Mouse (Mus musculus): ENCODE measurements around the gene Anks3. TPM values are rescaled to one million over a fixed set of nuclear protein-coding genes. Genes with fewer than 3 reads are reported as not detected.
A peak's percentile ranks its signal among the peaks of the same experiment; 100 is the strongest.

Gene Anks3
- total RNA-seq, 2 experiments from 2014 or later: 67.3 to 68.3 TPM

DNA sequence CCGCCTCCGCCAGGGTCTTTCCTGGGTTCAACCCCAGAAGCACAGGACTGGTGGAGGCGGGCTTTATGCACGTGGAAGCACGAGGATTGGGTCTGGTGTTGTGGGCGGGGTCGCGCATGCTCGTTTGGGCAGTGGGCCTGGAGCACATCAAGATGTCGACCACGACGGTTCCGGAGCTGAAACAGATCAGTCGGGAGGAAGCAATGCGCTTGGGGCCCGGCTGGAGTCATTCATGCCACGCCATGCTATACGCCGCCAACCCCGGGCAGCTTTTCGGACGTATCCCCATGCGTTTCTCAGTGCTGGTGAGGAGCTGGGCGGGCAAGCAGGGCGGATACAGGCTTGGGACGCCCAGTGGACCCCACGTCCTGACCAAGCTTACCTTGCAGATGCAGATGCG, 25.0 kb downstream of the Anks3 start:
- no peak for TF ChIP-seq CTCF (IDR thresholded peaks at IDR 0.05)
- intact Hi-C loops (cut with DNase I): no loop called here
- peak; percentile 94 for DNase-seq (ENCODE audit: extremely low spot score in 1 of 2, low spot score in 2 of 2)
- peak overlapping the region; percentile 77 for H3K4me3 ChIP-seq
- peak overlapping the region; percentile 96 for H3K27ac ChIP-seq

DNA sequence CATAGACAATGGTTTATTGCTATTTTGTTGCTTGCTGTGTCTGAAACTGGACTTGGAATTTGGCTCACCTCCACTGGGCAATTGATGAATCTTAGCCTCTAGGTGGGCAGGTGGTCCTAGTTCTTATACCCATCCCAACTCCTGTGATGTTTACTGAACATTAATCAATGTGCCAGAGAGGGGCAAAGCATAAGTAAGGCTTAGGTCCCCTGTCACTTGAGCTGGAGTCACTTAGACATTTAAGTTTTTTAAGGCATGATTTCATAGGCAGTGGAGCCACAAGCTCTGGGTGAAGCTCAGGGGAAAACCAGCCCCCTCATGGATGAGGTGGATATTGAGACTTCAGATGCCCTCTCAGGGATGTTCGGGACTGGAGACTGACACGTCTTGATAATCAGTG, 25.5 kb downstream of the Anks3 start, which contains the start of gene Nudt16l1:
TSS of gene Nudt16l1 (plus strand) at position 301 of the 400 bp plus-strand sequence.
- intact Hi-C loops (cut with DNase I): no loop called here
- peak within 1 kb of the TSS; percentile 77 for H3K4me3 ChIP-seq
- H3K27ac ChIP-seq: peak within 1 kb of the TSS; percentile 96
- no peak for DNase-seq (ENCODE audit: extremely low spot score in 1 of 2, low spot score in 2 of 2)
- TF ChIP-seq CTCF (IDR thresholded peaks at IDR 0.05): no peak; the same call in 1 of the 2 replicates

DNA sequence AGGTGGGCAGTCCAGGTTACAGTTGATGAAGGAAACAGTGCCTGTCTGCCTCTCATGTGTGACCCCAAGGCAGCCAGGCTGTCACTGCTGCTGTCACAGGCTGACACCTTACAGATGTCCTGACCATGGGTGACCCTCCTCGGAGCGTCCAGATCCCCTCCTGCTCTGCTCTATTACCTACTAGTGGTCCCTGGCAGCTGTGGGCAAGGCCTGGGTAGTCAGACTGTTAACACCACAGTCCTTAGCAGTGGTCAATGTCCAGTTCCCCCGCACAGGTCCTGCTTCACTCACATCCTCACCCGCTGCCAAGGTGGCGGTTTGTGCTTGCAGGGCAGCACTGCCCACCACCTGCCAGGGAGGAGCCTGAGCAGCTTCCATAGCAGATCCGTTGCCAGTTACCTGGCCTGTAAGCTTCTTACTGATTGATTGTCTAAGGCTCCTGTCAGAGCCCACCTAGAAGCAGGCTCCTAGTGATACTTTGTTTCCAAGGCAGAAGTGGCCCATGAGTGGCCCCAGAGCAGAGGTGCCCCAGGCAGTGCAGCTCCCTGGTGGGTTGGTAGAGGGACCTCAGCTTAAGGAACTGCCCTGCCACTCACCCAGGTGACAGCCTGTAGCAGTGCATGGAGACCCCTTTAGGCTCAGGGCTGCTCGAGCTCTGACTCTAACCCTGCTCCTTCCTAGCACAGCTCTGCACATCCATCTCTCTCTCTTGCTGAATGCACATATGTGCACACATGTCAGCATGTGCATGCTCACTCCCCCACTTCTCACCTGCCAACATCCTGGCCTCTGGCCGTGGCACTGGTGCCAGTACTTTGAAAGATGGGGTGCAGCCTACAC, 26.4 kb downstream of the Anks3 start:
- no peak for DNase-seq (ENCODE audit: extremely low spot score in 1 of 2, low spot score in 2 of 2)
- TF ChIP-seq CTCF (IDR thresholded peaks at IDR 0.05): no peak
- intact Hi-C loops (cut with DNase I): no loop called here
- H3K27ac ChIP-seq: peak overlapping the region; percentile 78; the same call in 1 of the 2 replicates
- H3K4me3 ChIP-seq: no peak overlapping the region

DNA sequence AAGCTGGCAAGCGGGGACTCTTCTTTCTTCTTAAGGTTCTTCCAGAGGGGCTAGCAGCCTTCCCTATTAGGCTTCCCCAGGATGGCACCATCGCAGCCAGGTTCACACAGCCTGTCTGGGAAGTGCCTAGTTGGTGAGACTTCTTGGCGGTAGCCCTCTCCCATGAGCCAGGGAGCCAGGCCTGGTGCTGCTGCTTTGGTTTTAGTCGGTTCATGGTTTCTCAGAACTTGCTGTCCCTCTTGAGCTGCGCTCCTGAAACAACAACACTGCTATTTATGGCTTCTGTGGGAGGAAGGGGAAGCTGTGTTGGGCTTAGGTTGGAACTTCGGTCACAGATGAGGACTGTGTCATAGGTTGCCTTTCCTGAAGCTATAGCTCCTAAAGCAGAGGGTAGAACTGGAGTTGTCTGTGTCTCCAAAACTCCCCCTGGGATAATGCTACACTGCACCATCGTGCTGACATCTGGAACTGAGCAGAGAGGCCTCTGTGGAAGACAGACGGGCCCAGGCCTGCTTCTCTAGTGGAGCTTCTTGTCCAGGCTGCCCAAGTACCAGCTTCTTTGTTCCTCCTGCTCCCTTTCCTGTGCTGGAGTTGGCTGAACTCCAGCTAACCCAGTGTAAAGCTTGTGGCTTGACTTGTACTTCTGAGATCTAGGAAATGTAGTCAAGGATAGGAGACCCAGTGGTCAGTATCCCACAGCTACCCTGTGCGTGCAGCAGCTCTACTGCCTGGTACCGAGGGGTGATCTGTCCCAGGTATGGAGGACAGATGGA, 27.9 kb downstream of the Anks3 start:
- no peak for TF ChIP-seq CTCF (IDR thresholded peaks at IDR 0.05)
- peak overlapping the region; percentile 78 for H3K27ac ChIP-seq

DNA sequence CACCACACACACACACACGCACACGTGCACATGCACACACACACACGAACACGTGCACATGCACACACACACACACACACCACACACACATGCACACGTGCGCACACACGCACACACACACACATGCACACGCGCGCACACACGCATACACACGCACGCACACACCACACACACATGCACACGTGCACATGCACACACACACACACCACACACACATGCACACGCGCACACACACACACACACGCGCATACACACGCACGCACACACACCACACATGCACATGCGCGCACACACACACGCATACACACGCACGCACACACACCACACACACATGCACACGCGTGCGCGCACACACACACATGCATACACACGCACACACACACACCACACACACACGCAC, 28.6 kb downstream of the Anks3 start:
- intact Hi-C loops (cut with DNase I): no loop called here
- no peak overlapping the region; the same call in 1 of the 2 replicates for H3K27ac ChIP-seq
- no peak overlapping the region for H3K4me3 ChIP-seq
- no peak for TF ChIP-seq CTCF (IDR thresholded peaks at IDR 0.05)
- no peak for DNase-seq (ENCODE audit: extremely low spot score in 1 of 2, low spot score in 2 of 2)

More for the DNA sequence above, 27.9 kb downstream of the Anks3 start:
- intact Hi-C loops (cut with DNase I): no loop called here
- no peak for DNase-seq (ENCODE audit: extremely low spot score in 1 of 2, low spot score in 2 of 2)
- no peak overlapping the region for H3K4me3 ChIP-seq

DNA sequence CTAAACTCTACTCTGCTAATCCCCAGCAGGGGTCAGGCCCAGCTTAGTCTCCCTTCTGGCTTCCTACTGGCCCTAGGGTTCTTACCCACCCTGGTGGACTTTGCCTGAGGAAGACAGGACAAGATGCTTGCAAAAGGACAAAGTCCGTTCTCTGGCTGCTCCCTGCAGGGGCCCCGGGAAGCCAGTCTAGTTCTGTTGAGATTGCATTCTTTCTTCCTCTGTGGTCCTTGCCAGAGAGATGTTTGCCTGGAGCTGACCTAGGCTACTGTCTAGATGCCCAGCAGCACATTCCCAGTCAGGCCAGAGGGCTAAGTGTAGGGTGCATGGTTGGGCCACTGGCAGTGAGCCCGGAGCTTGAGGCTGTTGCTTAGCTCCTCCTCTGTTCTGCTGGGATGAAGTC, 31.6 kb downstream of the Anks3 start:
- DNase-seq (ENCODE audit: extremely low spot score in 1 of 2, low spot score in 2 of 2): no peak
- intact Hi-C loops (cut with DNase I): no loop called here
- TF ChIP-seq CTCF (IDR thresholded peaks at IDR 0.05): no peak; the same call in 1 of the 2 replicates
- Histone ChIP-seq H3K27ac (peak overlapping the region; percentile 63; the same call in 1 of the 2 replicates), H3K4me3 (no peak overlapping the region)

DNA sequence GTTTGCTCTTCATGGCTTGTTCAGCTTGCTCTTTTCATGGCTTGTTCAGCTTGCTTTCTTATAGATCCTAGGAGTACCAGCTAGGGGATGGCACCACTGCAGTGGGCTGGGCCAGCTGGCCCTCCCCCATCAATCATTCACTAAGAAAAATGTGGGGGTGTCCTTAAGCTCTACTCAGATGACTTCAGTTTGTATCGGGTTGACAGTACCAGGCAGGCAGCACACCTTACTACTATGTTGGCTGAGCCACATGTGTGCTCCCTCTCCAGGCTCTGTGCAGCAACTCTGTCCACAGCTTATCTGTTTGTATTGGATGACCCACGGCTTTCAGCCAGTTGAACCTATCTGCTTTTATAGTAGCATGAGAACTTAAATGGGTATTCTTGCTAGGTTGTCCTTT, 35.5 kb downstream of the Anks3 start:
- Histone ChIP-seq H3K27ac (no peak overlapping the region), H3K4me3 (no peak overlapping the region)
- TF ChIP-seq CTCF (IDR thresholded peaks at IDR 0.05): no peak
- intact Hi-C loops (cut with DNase I): no loop called here
- DNase-seq (ENCODE audit: extremely low spot score in 1 of 2, low spot score in 2 of 2): no peak

DNA sequence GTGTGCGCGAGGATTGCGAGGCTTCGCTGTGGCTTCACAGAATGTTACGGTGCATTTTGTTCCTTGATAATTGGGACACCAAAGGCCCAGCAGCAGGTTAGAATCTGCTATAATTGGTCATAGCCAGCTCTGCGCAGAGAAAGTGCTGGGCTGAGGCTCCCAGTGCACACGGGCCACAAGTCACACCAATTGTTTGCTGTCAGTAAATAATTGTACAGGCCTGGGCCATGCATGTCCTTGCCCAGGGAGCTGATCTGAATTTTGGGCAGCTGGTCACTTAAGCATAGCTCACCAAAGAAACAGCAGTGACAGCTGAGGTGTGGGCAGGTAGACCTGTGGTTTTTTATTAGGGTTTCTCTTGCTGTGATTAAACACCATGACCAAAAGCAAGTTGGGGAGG, 36.0 kb downstream of the Anks3 start:
- intact Hi-C loops (cut with DNase I): no loop called here
- H3K27ac ChIP-seq: no peak overlapping the region

DNA sequence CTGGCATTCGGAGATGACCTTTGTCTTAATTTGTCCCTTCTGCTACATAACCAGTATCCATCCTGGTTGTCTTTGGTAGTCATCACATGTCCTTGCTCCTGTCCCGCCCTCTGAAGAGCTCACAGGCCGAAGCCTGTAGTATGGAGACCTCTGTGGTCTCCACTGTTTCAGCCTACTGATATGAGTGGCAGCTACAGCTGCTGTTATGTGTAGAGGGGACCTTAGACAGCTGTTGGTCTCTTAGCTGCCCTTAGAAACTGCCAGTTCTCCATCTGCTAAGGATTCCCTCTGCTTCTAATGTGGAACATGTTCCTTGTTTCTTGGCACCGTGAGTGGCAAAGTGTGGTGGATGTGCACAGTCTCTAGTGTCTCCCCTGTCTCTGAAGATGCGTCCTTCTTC, 40.0 kb downstream of the Anks3 start:
- intact Hi-C loops (cut with DNase I): no loop called here
- no peak overlapping the region for H3K4me3 ChIP-seq
- no peak for DNase-seq (ENCODE audit: extremely low spot score in 1 of 2, low spot score in 2 of 2)
- TF ChIP-seq CTCF (IDR thresholded peaks at IDR 0.05): no peak
- H3K27ac ChIP-seq: no peak overlapping the region

More for the DNA sequence above, 36.0 kb downstream of the Anks3 start:
- TF ChIP-seq CTCF (IDR thresholded peaks at IDR 0.05): no peak
- no peak overlapping the region for H3K4me3 ChIP-seq
- DNase-seq (ENCODE audit: extremely low spot score in 1 of 2, low spot score in 2 of 2): no peak

DNA sequence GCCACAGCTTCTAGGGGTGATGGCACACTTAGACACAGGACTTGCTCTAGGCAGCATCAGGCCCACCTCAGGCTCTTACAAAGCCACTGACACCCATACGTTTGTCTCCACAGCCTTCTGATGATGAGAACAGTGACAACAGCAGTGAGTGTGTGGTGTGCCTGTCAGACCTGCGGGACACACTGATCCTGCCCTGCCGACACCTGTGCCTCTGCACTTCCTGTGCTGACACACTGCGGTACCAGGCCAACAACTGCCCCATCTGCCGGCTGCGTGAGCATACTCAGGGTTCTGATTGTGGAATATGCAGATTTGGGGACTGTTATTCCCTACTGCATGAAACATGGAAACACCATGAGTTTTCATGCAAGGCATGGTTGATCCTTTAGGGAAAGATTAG, 41.5 kb downstream of the Anks3 start:
- Histone ChIP-seq H3K4me3 (no peak overlapping the region), H3K27ac (peak overlapping the region; percentile 38)
- no peak for DNase-seq (ENCODE audit: extremely low spot score in 1 of 2, low spot score in 2 of 2)
- no peak; the same call in 1 of the 2 replicates for TF ChIP-seq CTCF (IDR thresholded peaks at IDR 0.05)
- intact Hi-C loops (cut with DNase I): no loop called here

DNA sequence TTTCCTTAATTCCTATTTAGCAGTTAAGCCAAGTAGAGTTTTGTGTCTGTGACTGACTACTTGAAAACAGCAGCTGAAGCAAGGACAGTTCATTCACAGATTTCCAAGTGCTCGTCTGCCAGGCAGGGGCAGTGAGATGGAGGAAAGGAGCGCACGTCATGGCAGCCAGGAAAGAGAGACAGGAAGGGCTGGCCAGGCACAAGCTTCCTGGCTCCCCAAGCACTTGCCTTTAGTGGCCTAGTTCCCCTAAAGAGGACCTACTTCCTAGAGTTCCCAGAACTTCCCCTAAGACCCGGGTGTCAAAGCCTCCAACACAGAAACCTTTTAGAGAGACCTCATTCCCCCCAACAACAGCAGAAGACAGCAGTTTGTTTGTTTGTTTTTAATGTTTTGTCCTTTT, 43.4 kb downstream of the Anks3 start:
- DNase-seq (ENCODE audit: extremely low spot score in 1 of 2, low spot score in 2 of 2): no peak
- Histone ChIP-seq H3K4me3 (no peak overlapping the region), H3K27ac (no peak overlapping the region)
- intact Hi-C loops (cut with DNase I): no loop called here
- TF ChIP-seq CTCF (IDR thresholded peaks at IDR 0.05): no peak

DNA sequence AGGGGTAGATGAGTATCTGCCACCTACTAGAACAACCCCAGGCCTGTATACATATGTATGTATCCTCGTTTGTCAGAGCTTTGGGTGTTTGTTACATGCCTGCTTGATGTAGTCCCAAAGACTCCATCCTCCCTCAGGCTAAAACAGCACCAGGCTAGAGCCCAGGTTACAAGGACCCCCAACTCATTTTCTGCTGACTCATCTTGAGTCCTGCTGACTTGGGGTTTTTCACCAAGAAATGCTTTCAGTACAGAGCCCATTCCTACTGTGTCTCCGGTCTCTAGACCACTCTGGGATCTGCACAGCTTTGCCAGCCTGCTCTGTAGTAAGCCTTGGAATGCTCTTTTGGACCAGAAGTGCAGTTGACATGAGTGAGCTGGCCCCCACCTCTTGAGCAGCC, 47.4 kb downstream of the Anks3 start:
- TF ChIP-seq CTCF (IDR thresholded peaks at IDR 0.05): no peak
- intact Hi-C loops (cut with DNase I): no loop called here
- Histone ChIP-seq H3K27ac (no peak overlapping the region), H3K4me3 (no peak overlapping the region)
- no peak for DNase-seq (ENCODE audit: extremely low spot score in 1 of 2, low spot score in 2 of 2)

All from left cerebral cortex, adult 2 months (tissue).